Mouse (Mus musculus) v-Abl transformed pro-B cells (cell line): ENCODE results near the gene Slc26a5.

Experiments used
- in situ Hi-C, 2 experiments: fragments of 400-800 bp; cut with MboI; formaldehyde crosslinking; loops; one replicate each; pipeline ENCODE4 v1.15.1; 2025; ENCODE audit not compliant: unreplicated experiment in 2 of 2

Gene Slc26a5

GRCm38 (mm10) chr5:21813994-21814393 lies 51.4 kb downstream of the Slc26a5 start:
- in situ Hi-C loops: loop anchor here (10.0 kb wide), 3 partner anchors 701 to 1411 kb away; no protein-coding TSS in a partner anchor

GRCm38 (mm10) chr5:21810924-21811323 lies 54.5 kb downstream of the Slc26a5 start:
- in situ Hi-C loops: loop anchor here (10.0 kb wide), 3 partner anchors 704 to 1414 kb away; no protein-coding TSS in a partner anchor

- in situ Hi-C loops: no loop called here
Measured at GRCm38 (mm10) chr5:21804837-21805236, 60.6 kb downstream of the Slc26a5 start.

GRCm38 (mm10) chr5:21803691-21804188 lies 61.7 kb downstream of the Slc26a5 start:
- in situ Hi-C loops: no loop called here

- in situ Hi-C loops: no loop called here
Measured at GRCm38 (mm10) chr5:21802907-21803306, 62.5 kb downstream of the Slc26a5 start.

- in situ Hi-C loops: loop anchor here in 1 of 2 experiments (25.0 kb wide), 1 partner anchor 1845 kb away; no protein-coding TSS in a partner anchor
Measured at GRCm38 (mm10) chr5:21792166-21792565, 73.2 kb downstream of the Slc26a5 start.

- in situ Hi-C loops: loop anchor here in 1 of 2 experiments (10.0 to 25.0 kb wide), 2 partner anchors 834 to 1848 kb away; partner anchors contain the start of gene Rsbn1l
Measured at GRCm38 (mm10) chr5:21789061-21789460, 76.3 kb downstream of the Slc26a5 start.

GRCm38 (mm10) chr5:21787186-21788105 lies 78.0 kb downstream of the Slc26a5 start:
- in situ Hi-C loops: loop anchor here in 1 of 2 experiments (10.0 to 25.0 kb wide), 2 partner anchors 833 to 1850 kb away; partner anchors contain the start of gene Rsbn1l

- in situ Hi-C loops: loop anchor here in 1 of 2 experiments (10.0 to 25.0 kb wide), 2 partner anchors 832 to 1851 kb away; partner anchors contain the start of gene Rsbn1l
Measured at GRCm38 (mm10) chr5:21786258-21787185, 78.9 kb downstream of the Slc26a5 start.

GRCm38 (mm10) chr5:21785776-21786175 lies 79.6 kb downstream of the Slc26a5 start:
- in situ Hi-C loops: loop anchor here in 1 of 2 experiments (10.0 to 25.0 kb wide), 2 partner anchors 831 to 1852 kb away; partner anchors contain the start of gene Rsbn1l

- in situ Hi-C loops: loop anchor here in 1 of 2 experiments (10.0 to 25.0 kb wide), 2 partner anchors 830 to 1852 kb away; partner anchors contain the start of gene Rsbn1l
Measured at GRCm38 (mm10) chr5:21785053-21785452, 80.4 kb downstream of the Slc26a5 start, which contains the start of the genes Dnajc2 and Psmc2. Gene Dnajc2 (minus strand): TSS chr5:21785251. Gene Psmc2 (plus strand): TSS chr5:21785283.

- in situ Hi-C loops: loop anchor here in 1 of 2 experiments (5.0 to 25.0 kb wide), 3 partner anchors 37 to 1853 kb away; partner anchors contain the start of gene Rsbn1l
Measured at GRCm38 (mm10) chr5:21784161-21785052, 81.0 kb downstream of the Slc26a5 start.

GRCm38 (mm10) chr5:21776491-21776890 lies 88.9 kb downstream of the Slc26a5 start:
- in situ Hi-C loops: loop anchor here in 1 of 2 experiments (25.0 kb wide), 1 partner anchor 1861 kb away; no protein-coding TSS in a partner anchor

- in situ Hi-C loops: loop anchor here in 1 of 2 experiments (25.0 kb wide), 1 partner anchor 1692 kb away; no protein-coding TSS in a partner anchor
Measured at GRCm38 (mm10) chr5:21769841-21770240, 95.6 kb downstream of the Slc26a5 start.

GRCm38 (mm10) chr5:21768506-21768905 lies 96.9 kb downstream of the Slc26a5 start:
- in situ Hi-C loops: loop anchor here in 1 of 2 experiments (25.0 kb wide), 1 partner anchor 1694 kb away; no protein-coding TSS in a partner anchor
